Mouse (Mus musculus): Measurements from ENCODE around the gene Rhox3a2. TPM values are rescaled to one million over a fixed set of nuclear protein-coding genes. Genes with fewer than 3 reads are reported as not detected.

Gene Rhox3a2
- not detected in 2 replicates for polyA plus RNA-seq (2015; fragmentation: Nextera tagmentation; extraction: Ambion mirVana)

DNA sequence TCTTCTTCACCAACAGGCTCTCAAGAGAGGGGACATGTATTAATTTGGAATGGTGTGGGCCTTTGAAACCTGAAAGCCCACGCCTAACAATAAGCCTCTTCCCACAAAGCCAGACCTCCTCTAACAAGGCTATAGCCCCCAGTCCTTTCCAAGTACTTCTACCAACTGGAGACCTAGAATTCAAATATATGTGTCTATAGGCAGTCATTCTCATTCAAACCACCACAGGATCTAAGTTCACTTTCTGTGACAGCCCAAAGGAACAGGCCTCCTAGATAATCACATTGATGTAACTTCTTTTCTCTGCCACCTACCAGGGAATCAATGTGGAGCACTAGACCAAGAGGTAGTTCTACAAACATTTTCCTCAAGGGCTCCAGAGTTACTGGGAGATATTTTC, at the start of gene Rhox3a2:
TSS of gene Rhox3a2 (plus strand) at position 301 of the 400 bp plus-strand sequence.

DNA sequence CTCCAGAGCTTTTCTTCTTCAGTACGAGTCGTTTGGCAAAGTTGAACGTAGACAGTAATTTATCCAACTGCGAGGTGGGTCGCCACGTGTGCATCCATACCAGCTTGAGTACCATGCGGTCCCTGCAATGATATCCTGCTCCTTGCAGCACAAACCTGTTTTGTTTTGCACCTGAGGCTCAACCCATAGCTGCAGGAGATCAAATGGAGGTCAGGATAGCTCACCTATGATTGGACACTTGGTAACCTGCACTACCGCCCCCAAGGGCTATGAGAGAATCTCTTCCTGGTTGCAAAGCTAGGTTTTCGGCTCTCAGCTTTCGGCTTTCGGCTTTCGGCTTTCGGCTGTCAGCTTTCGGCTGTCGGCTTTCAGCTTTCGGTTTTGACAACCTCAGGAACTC, 10.7 kb downstream of the Rhox3a2 start, which contains the start of gene Rhox4a2:
TSS of gene Rhox4a2 (plus strand) at position 301 of the 400 bp plus-strand sequence.

GRCm38 (mm10) chrX:37411767-37412166, 31.9 kb downstream of the Rhox3a2 start, which contains the start of gene Rhox2b:
TSS of gene Rhox2b (plus strand) at chrX:37412067.

DNA sequence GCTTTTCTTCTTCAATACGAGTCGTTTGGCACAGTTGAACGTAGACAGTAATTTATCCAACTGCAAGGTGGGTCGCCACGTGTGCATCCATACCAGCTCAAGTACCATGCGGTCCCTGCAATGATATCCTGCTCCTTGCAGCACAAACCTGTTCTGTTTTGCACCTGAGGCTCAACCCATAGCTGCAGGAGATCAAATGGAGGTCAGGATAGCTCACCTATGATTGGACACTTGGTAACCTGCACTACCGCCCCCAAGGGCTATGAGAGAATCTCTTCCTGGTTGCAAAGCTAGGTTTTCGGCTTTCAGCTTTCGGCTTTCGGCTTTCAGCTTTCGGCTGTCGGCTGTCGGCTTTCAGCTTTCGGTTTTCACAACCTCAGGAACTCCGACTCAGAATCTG, 52.4 kb downstream of the Rhox3a2 start, which contains the start of gene Rhox4b:
TSS of gene Rhox4b (plus strand) at position 301 of the 400 bp plus-strand sequence.

Other genes starting within 250 kb of the Rhox3a2 start
- not detected in 2 replicates for gene Akap14, start 211.2 kb upstream of the Rhox3a2 start, polyA plus RNA-seq (2015; fragmentation: Nextera tagmentation; extraction: Ambion mirVana)
- gene Ndufa1, start 188.9 kb upstream of the Rhox3a2 start, polyA plus RNA-seq (2015; fragmentation: Nextera tagmentation; extraction: Ambion mirVana): 773 and 849 TPM in 2 replicates
- gene Rnf113a1, start 188.8 kb upstream of the Rhox3a2 start, polyA plus RNA-seq (2015; fragmentation: Nextera tagmentation; extraction: Ambion mirVana): 7.9 and 8.0 TPM in 2 replicates
- gene Gm9, start 169.0 kb upstream of the Rhox3a2 start, polyA plus RNA-seq (2015; fragmentation: Nextera tagmentation; extraction: Ambion mirVana): not detected in 2 replicates
- gene Rhox1, start 157.8 kb upstream of the Rhox3a2 start, polyA plus RNA-seq (2015; fragmentation: Nextera tagmentation; extraction: Ambion mirVana): not detected in 2 replicates
- gene Rhox2a, start 135.1 kb upstream of the Rhox3a2 start, polyA plus RNA-seq (2015; fragmentation: Nextera tagmentation; extraction: Ambion mirVana): not detected in 2 replicates
- not detected in 2 replicates for gene Rhox3a, start 130.1 kb upstream of the Rhox3a2 start, polyA plus RNA-seq (2015; fragmentation: Nextera tagmentation; extraction: Ambion mirVana)
- not detected in 2 replicates for gene Rhox4a, start 114.7 kb upstream of the Rhox3a2 start, polyA plus RNA-seq (2015; fragmentation: Nextera tagmentation; extraction: Ambion mirVana)
- not detected in 2 replicates for gene Rhox4a2, start 10.8 kb downstream of the Rhox3a2 start, polyA plus RNA-seq (2015; fragmentation: Nextera tagmentation; extraction: Ambion mirVana)
- not detected in 2 replicates for gene Rhox2b, start 32.0 kb downstream of the Rhox3a2 start, polyA plus RNA-seq (2015; fragmentation: Nextera tagmentation; extraction: Ambion mirVana)
- gene Rhox4b, start 52.5 kb downstream of the Rhox3a2 start, polyA plus RNA-seq (2015; fragmentation: Nextera tagmentation; extraction: Ambion mirVana): not detected in 2 replicates
- not detected in 2 replicates for gene Rhox2c, start 73.7 kb downstream of the Rhox3a2 start, polyA plus RNA-seq (2015; fragmentation: Nextera tagmentation; extraction: Ambion mirVana)
- not detected in 2 replicates for gene Rhox3c, start 78.6 kb downstream of the Rhox3a2 start, polyA plus RNA-seq (2015; fragmentation: Nextera tagmentation; extraction: Ambion mirVana)
- gene Rhox4c, start 100.3 kb downstream of the Rhox3a2 start, polyA plus RNA-seq (2015; fragmentation: Nextera tagmentation; extraction: Ambion mirVana): not detected in 2 replicates
- gene Rhox2d, start 113.4 kb downstream of the Rhox3a2 start, polyA plus RNA-seq (2015; fragmentation: Nextera tagmentation; extraction: Ambion mirVana): not detected in 2 replicates
- not detected in 2 replicates for gene Rhox4d, start 134.3 kb downstream of the Rhox3a2 start, polyA plus RNA-seq (2015; fragmentation: Nextera tagmentation; extraction: Ambion mirVana)
- not detected in 2 replicates for gene Rhox2e, start 150.4 kb downstream of the Rhox3a2 start, polyA plus RNA-seq (2015; fragmentation: Nextera tagmentation; extraction: Ambion mirVana)
- gene Rhox3e, start 162.0 kb downstream of the Rhox3a2 start, polyA plus RNA-seq (2015; fragmentation: Nextera tagmentation; extraction: Ambion mirVana): not detected in 2 replicates
- gene Rhox4e, start 177.4 kb downstream of the Rhox3a2 start, polyA plus RNA-seq (2015; fragmentation: Nextera tagmentation; extraction: Ambion mirVana): not detected in 2 replicates
- gene Rhox2f, start 191.4 kb downstream of the Rhox3a2 start, polyA plus RNA-seq (2015; fragmentation: Nextera tagmentation; extraction: Ambion mirVana): not detected in 2 replicates
- not detected in 2 replicates for gene Rhox3f, start 201.0 kb downstream of the Rhox3a2 start, polyA plus RNA-seq (2015; fragmentation: Nextera tagmentation; extraction: Ambion mirVana)
- gene Rhox4f, start 227.7 kb downstream of the Rhox3a2 start, polyA plus RNA-seq (2015; fragmentation: Nextera tagmentation; extraction: Ambion mirVana): not detected in 2 replicates
- gene Rhox3g, start 248.6 kb downstream of the Rhox3a2 start, polyA plus RNA-seq (2015; fragmentation: Nextera tagmentation; extraction: Ambion mirVana): not detected in 2 replicates

Data from urinary bladder, postnatal 0 days (tissue).